Mouse (Mus musculus): ENCODE measurements at regions not wholly inside any gene's neighbourhood (a gene's known extent, or its start where the extent isn't known, plus 50 kb on each side); places are given as distances from the start of the nearest gene placed in this dataset.

DNA sequence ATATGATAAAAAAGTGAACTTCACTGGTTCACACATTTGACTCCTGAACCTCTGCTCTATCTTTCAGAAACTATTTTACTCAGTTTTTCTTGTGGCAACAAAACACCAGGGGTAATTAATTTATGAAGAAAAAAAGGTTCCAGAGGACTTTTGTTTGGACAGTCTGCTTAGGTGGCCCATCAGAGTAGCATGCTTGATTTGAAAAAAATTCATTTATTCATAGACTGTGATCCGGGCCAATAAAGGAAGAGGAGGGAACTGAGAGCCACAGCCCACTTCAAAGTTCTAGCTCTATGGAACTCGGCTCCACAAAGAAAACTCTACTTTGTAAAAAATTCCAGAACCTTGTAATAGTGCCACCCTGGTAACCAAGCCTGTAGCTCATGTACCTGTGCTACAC lies 248.8 kb downstream of the Etv1 start:
- TF ChIP-seq CTCF (IDR thresholded peaks at IDR 0.05; ENCODE audit: low read depth) = no peak
- no peak for TF ChIP-seq EP300 (IDR thresholded peaks at IDR 0.05; ENCODE audit: low read depth)

All from heart, postnatal 0 days (tissue).